Mouse (Mus musculus): ENCODE measurements around the gene Ptpn12. TPM values are rescaled to one million over a fixed set of nuclear protein-coding genes. Genes with fewer than 3 reads are reported as not detected.

Ptpn12 gene
- total RNA-seq, 2 experiments from 2014 or later = 13.8 to 18.0 TPM

GRCm38 (mm10) chr5:21030226-21030625 lies 25.5 kb downstream of the Ptpn12 start:
- DNase-seq = no peak

- peak; percentile 16 for DNase-seq
These were observed 38.6 kb downstream of the Ptpn12 start for GRCm38 (mm10) chr5:21017075-21017474.

GRCm38 (mm10) chr5:21010908-21011307 lies 44.8 kb downstream of the Ptpn12 start:
- no peak for DNase-seq

GRCm38 (mm10) chr5:21002723-21003122 lies 53.0 kb downstream of the Ptpn12 start:
- DNase-seq = no peak

GRCm38 (mm10) chr5:21001622-21002315 lies 53.9 kb downstream of the Ptpn12 start:
- DNase-seq = no peak

GRCm38 (mm10) chr5:20998427-20998826 lies 57.3 kb downstream of the Ptpn12 start:
- no peak for DNase-seq

- no peak for DNase-seq
These were observed 58.2 kb downstream of the Ptpn12 start for GRCm38 (mm10) chr5:20997555-20997954.

- no peak for DNase-seq
These were observed 65.5 kb downstream of the Ptpn12 start for GRCm38 (mm10) chr5:20990062-20990809.

GRCm38 (mm10) chr5:20986271-20986670 lies 69.4 kb downstream of the Ptpn12 start:
- DNase-seq = no peak

GRCm38 (mm10) chr5:20983505-20983904 lies 72.2 kb downstream of the Ptpn12 start:
- no peak for DNase-seq

- DNase-seq = no peak
These were observed 81.0 kb downstream of the Ptpn12 start for GRCm38 (mm10) chr5:20974690-20975089.

- no peak for DNase-seq
These were observed 81.7 kb downstream of the Ptpn12 start for GRCm38 (mm10) chr5:20973999-20974398.

- DNase-seq = no peak
These were observed 82.6 kb downstream of the Ptpn12 start for GRCm38 (mm10) chr5:20973069-20973468.

- DNase-seq = peak; percentile 24
These were observed 86.7 kb downstream of the Ptpn12 start for GRCm38 (mm10) chr5:20968963-20969362.

GRCm38 (mm10) chr5:20968493-20968892 lies 87.2 kb downstream of the Ptpn12 start:
- no peak for DNase-seq

GRCm38 (mm10) chr5:20967942-20968341 lies 87.8 kb downstream of the Ptpn12 start:
- no peak for DNase-seq

GRCm38 (mm10) chr5:20964446-20964845 lies 91.3 kb downstream of the Ptpn12 start:
- DNase-seq = no peak

- no peak for DNase-seq
These were observed 92.4 kb downstream of the Ptpn12 start for GRCm38 (mm10) chr5:20963295-20963694.

GRCm38 (mm10) chr5:20960927-20961326 lies 94.8 kb downstream of the Ptpn12 start:
- DNase-seq = no peak

GRCm38 (mm10) chr5:20956298-20956697 lies 99.4 kb downstream of the Ptpn12 start, which contains the start of gene Rsbn1l:
Gene Rsbn1l, minus strand, starts transcription at chr5:20956398.
- DNase-seq = no peak

GRCm38 (mm10) chr5:20955114-20955835 lies 100.4 kb downstream of the Ptpn12 start:
- no peak for DNase-seq

GRCm38 (mm10) chr5:20952337-20952925 lies 103.3 kb downstream of the Ptpn12 start:
- no peak for DNase-seq
